Mouse (Mus musculus): ENCODE data around the gene Arnt. TPM values are rescaled to one million over a fixed set of nuclear protein-coding genes. Genes with fewer than 3 reads are reported as not detected.
"Not testable (repeated sequence)": the region's sequence is repeated elsewhere in the genome, so short reads cannot be mapped to it uniquely, and the experiment has no call there.

Gene Arnt
- total RNA-seq, 2 experiments from 2014 or later: 28.5 to 40.4 TPM

DNA sequence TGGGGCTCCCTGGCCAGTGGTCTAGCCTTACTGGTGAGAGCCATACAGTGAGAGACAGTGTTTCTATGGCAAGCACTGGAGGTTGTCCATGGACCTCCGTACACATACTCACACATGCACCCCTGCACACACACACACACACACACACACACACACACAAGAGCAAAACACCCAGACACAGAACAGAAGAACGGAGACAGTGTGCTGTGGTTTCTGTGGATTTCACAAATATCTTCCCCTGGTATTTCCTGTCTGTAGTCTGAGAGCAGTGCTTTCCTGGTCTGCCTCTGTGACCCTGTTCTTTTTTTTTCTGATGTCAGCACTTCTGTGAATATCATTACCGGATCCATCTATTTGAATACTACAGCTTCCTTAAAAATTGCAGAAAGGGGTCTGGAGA, 89.5 kb downstream of the Arnt start:
- no peak for DNase-seq (ENCODE audit: extremely low spot score in 1 of 2, low spot score in 1 of 2)

DNA sequence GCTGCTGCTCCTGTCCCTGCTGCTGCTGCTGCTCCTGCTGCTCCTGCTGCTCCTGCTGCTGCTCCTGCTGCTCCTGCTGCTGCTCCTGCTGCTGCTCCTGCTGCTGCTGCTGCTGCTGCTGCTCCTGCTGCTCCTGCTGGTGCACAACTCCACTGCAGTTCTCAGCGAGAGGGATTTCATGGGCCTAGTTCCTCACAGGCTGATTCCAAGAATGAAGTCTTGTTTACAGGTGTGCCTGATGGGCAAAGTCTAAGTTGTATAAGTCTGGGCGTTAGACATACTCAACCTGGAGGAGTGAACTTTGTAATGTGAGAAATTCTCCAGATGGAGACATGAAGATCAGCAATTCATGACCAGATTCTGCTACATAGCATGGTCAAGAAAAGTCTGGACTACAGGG, 90.5 kb downstream of the Arnt start:
- DNase-seq (ENCODE audit: extremely low spot score in 1 of 2, low spot score in 1 of 2): no peak

- no peak for DNase-seq (ENCODE audit: extremely low spot score in 1 of 2, low spot score in 1 of 2)
These were observed 91.9 kb downstream of the Arnt start for GRCm38 (mm10) chr3:95526111-95526510.

DNA sequence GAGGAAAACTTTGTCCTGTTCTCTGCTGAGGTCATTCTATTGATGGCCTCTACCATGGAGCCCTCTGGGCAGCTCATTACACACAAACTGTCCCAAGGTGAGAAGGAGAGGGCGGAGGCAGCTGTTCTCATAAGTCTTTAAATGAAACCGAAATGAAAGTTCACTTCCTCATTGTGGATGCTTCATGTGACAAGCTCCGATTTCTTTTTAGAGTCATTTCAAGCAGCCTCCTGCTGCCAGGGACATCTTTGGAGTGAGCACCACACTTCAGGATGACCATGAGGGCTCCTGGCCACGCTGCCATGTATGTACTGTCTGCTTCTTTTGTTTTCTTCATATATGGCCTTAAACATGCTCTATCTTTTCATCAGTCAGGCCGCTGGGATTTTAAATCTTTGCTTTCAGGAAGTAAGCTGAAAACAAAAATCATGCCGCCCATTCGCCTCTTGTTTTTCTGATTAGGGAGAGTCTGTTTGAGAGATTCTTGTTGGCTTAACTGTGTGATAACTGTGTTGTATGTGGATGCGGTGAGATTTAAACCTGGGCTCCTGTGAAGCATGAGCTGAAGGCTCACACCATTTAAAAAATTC, 92.5 kb downstream of the Arnt start, which contains the start of gene Ctss:
Gene Ctss, plus strand, starts transcription at position 165 of the 590 bp plus-strand sequence.
- DNase-seq (ENCODE audit: extremely low spot score in 1 of 2, low spot score in 1 of 2): no peak

DNA sequence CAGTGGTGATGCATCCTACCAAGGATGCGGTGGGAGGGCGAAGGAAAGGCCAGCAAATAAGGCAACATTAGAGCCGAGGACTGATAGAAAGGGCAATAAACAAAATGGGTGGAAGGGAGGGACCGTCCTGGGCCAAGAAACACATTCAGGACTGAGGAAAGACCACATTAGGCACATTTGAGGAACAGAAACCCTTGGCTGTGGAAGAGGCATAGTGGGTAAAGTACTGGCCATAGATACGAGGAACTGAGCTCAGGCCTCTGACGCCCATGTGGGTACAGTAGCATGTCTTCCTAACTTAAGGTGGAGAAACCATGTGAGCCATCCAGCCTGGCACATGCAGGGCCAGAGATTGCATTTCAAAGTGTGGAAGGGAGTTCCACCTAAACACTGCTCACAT, 95.6 kb downstream of the Arnt start:
- no peak for DNase-seq (ENCODE audit: extremely low spot score in 1 of 2, low spot score in 1 of 2)

DNA sequence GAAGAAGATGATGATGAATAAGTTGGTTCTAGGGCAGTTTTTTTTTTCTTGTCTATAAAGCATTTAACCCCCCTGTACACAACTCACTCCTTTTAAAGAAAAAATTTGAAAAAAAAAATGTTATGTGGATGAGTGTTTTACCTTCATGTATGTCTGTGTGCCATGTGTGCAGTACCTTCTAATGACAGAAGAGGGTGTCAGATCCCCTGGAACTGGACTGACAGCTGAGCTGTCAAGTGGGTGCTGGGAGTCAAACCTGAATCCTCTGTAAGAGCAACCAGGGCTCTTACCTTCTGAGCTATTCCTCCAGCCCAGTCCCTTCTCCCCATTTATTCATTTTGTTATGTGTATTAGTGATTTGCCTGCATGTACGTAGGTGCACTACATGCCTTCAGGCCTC, 96.8 kb downstream of the Arnt start:
- DNase-seq (ENCODE audit: extremely low spot score in 1 of 2, low spot score in 1 of 2): no peak

- DNase-seq (ENCODE audit: extremely low spot score in 1 of 2, low spot score in 1 of 2): no peak
These were observed 99.2 kb downstream of the Arnt start for GRCm38 (mm10) chr3:95533364-95533763.

- DNase-seq (ENCODE audit: extremely low spot score in 1 of 2, low spot score in 1 of 2): no peak
These were observed 100.7 kb downstream of the Arnt start for GRCm38 (mm10) chr3:95534927-95535326.

GRCm38 (mm10) chr3:95538936-95539335, 104.7 kb downstream of the Arnt start:
- no peak for DNase-seq (ENCODE audit: extremely low spot score in 1 of 2, low spot score in 1 of 2)

DNA sequence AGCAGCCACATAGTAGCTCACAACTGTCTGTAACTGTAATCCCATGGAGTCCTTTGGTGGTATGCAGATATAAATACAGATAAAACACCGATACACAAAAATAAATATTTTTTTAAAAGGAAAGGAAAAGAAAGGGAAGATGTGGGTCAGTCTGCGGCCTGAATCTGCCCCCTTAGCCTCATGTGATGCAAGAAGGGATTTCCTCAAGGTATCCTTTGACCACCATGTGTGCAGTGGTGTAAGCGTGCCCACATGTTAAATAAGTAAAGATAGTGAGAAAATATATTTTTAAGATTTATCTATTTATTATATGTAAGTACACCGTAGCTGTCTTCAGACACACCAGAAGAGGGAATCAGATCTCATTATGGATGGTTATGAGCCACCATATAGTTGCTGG, 105.6 kb downstream of the Arnt start:
- no peak for DNase-seq (ENCODE audit: extremely low spot score in 1 of 2, low spot score in 1 of 2)

DNA sequence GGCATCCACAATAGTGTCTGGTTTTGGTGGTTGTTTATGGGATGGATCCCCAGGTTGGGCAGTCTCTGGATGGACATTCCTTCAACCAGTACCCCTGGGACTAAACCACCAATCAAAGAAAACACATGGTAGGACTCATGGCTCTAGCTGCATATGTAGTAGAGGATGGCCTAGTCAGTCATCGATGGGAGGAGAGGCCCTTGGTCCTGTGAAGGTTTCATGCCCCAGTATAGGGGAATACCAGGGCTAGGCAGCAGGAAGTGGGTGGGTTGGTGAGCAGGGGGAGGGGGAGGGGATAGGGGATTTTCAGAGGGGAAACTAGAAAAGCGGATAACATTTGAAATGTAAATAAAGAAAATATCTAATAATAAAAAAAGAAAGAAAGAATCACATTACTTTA, 107.0 kb downstream of the Arnt start:
- DNase-seq (ENCODE audit: extremely low spot score in 1 of 2, low spot score in 1 of 2): not testable (repeated sequence)

- no peak for DNase-seq (ENCODE audit: extremely low spot score in 1 of 2, low spot score in 1 of 2)
These were observed 108.0 kb downstream of the Arnt start for GRCm38 (mm10) chr3:95542171-95542570.

- no peak for DNase-seq (ENCODE audit: extremely low spot score in 1 of 2, low spot score in 1 of 2)
These were observed 108.8 kb downstream of the Arnt start for GRCm38 (mm10) chr3:95542981-95543380.

Other genes with a start within 250 kb of the Arnt start
- gene Gabpb2, start 216.5 kb upstream of the Arnt start, total RNA-seq (2021): 10 to 100 TPM; 10.9 to 15.1 TPM
- 10 to 100 TPM; 73.5 to 83.9 TPM for gene Cdc42se1, start 205.7 kb upstream of the Arnt start, total RNA-seq (2021)
- gene Mllt11, start 202.2 kb upstream of the Arnt start, total RNA-seq (2021): 100 to 1,000 TPM; 350 to 366 TPM
- under 1 TPM in 1 of 2 experiments, not detected in 1; 0.12 TPM for gene Gm128, start 192.8 kb upstream of the Arnt start, total RNA-seq (2021)
- gene Bnipl, start 183.2 kb upstream of the Arnt start, total RNA-seq (2021): under 1 TPM; 0.22 to 0.52 TPM
- 10 to 100 TPM; 21.5 to 24.2 TPM for gene Mindy1, start 153.0 kb upstream of the Arnt start, total RNA-seq (2021)
- gene Prune1, start 152.3 kb upstream of the Arnt start, total RNA-seq (2021): 10 to 100 TPM; 20.6 to 22.6 TPM
- gene Anxa9, start 127.2 kb upstream of the Arnt start, total RNA-seq (2021): 1 to 10 TPM in 1 of 2 experiments, under 1 TPM in 1; 0.47 to 1.2 TPM
- gene Cers2, start 119.6 kb upstream of the Arnt start, total RNA-seq (2021): 10 to 100 TPM; 71.2 to 73.9 TPM
- 10 to 100 TPM; 34.3 to 39.4 TPM for gene Setdb1, start 77.2 kb upstream of the Arnt start, total RNA-seq (2021)
- gene 4930558C23Rik, start 31.5 kb upstream of the Arnt start, total RNA-seq (2021): not detected
- 1 to 10 TPM; 3.5 to 4.2 TPM for gene Ctsk, start 64.9 kb downstream of the Arnt start, total RNA-seq (2021)
- 10 to 100 TPM; 56.8 to 65.8 TPM for gene Ctss, start 92.4 kb downstream of the Arnt start, total RNA-seq (2021)
- not detected for gene Hormad1, start 125.3 kb downstream of the Arnt start, total RNA-seq (2021)
- gene Golph3l, start 154.5 kb downstream of the Arnt start, total RNA-seq (2021): 10 to 100 TPM; 22.3 to 25.2 TPM
- gene Ensa, start 190.6 kb downstream of the Arnt start, total RNA-seq (2021): 100 to 1,000 TPM; 298 to 321 TPM
- gene Mcl1, start 224.4 kb downstream of the Arnt start, total RNA-seq (2021): 10 to 100 TPM; 54.6 to 61.6 TPM

Measured in layer of hippocampus, postnatal 25 days (tissue).